Mouse (Mus musculus) spleen, adult 2 months (tissue): ENCODE measurements around the gene Arhgap28. TPM values are rescaled to one million over a fixed set of nuclear protein-coding genes. Genes with fewer than 3 reads are reported as not detected.
A peak's percentile ranks its signal among the peaks of the same experiment; 100 is the strongest.

Source experiments
- DNase-seq, 2 experiments: peaks; one replicate each; pipeline versions ENCODE4 v3.0.0 to v3.0.0-alpha.2; 2012 to 2021; ENCODE audit warnings: low spot score in 2 of 2, low read depth in 1 of 2
- H3K27ac ChIP-seq: fragments of 200-500 bp; 2 replicates; pipeline ENCODE4 v1.5.1; 2012; ENCODE audit warnings: low read length, inconsistent platforms; ENCODE audit not compliant: insufficient read depth
- H3K27me3 ChIP-seq: fragments of 200-500 bp; 2 replicates; pipeline ENCODE4 v1.6.1; 2012; ENCODE audit warnings: mild to moderate bottlenecking, moderate library complexity, low read length, inconsistent platforms; ENCODE audit not compliant: control insufficient read depth, insufficient read depth
- H3K36me3 ChIP-seq: fragments of 200-500 bp; 2 replicates; pipeline ENCODE4 v1.6.1; 2012; ENCODE audit warnings: mild to moderate bottlenecking, low read length, inconsistent platforms; ENCODE audit not compliant: control insufficient read depth, insufficient read depth
- H3K4me1 ChIP-seq: fragments of 200-500 bp; 2 replicates; pipeline ENCODE4 v1.6.1; 2011; ENCODE audit warnings: inconsistent platforms; ENCODE audit not compliant: control insufficient read depth, insufficient read depth, insufficient read length
- H3K4me3 ChIP-seq: fragments of 200-500 bp; 2 replicates; pipeline ENCODE4 v1.5.1; 2011; ENCODE audit warnings: mild to moderate bottlenecking, inconsistent platforms; ENCODE audit not compliant: insufficient read depth, insufficient read length; ENCODE audit errors: extremely low read depth
- CTCF ChIP-seq: fragments of 200-500 bp; IDR thresholded peaks from 2 replicates; pipeline ENCODE4 v1.5.1; 2011; ENCODE audit warnings: mild to moderate bottlenecking, inconsistent platforms; ENCODE audit not compliant: insufficient read depth, insufficient read length, insufficient replicate concordance; ENCODE audit errors: extremely low read depth
- POLR2A ChIP-seq: fragments of 200-500 bp; IDR thresholded peaks from 2 replicates; pipeline ENCODE4 v1.6.1; 2011; ENCODE audit warnings: low read depth, low read length, inconsistent platforms
- WGBS: fragments of 180-500 bp; shearing (Covaris S2); methylation state at CpG from one replicate; pipeline ENCODE4 v1.1.7; 2018; 5-methylcytosine and 5-hydroxymethylcytosine counted together
- polyA plus RNA-seq: library from polyadenylated mRNA; depleted of rRNA; stranded (reverse); fragments of >200 nt; gene quantifications from 2 replicates; pipeline ENCODE4 v1.2.3, GENCODE M21; 2012

Arhgap28 gene
- polyA plus RNA-seq, 1 experiment, result 1.1 TPM

DNA sequence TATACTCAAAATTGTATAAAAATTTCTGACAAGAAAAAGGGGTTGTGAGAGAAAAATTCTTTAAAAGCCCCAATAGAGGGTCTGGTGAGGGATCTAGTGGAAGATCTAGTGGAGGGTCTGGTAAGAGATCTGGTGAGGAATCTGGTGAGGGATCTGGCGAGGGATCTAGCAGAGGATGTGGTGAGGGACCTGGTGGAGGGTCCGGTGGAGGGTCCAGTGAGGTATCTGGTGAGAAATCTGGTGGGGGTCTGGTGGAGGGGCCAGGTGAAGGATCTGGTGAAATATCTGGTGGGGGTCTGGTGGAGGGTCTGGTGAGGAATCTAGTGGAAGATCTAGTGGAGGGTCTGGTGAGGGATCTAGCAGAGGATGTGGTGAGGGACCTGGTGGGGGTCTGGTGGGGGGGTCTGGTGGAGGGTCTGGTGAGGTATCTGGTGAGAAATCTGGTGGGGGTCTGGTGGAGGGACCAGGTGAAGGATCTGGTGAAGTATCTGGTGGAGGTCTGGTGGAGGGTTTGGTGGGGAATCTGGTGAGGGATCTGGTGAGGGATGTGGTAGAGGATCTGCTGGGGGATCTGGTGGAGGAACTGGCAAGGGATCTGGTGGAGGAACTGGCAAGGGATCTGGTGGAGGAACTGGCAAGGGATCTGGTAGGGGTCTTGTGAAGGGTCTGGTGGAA is 10.4 kb downstream of the Arhgap28 start:
- WGBS, result 78% methylated on average over 2 of the region's 2 CpGs
- DNase-seq, result no peak
- Histone ChIP-seq H3K27ac (no peak overlapping the region), H3K36me3 (no peaks in the 10 kb centered on the region), H3K27me3 (no peaks in the 10 kb centered on the region), H3K4me1 (no peaks in the 10 kb centered on the region), H3K4me3 (no peak overlapping the region)
- TF ChIP-seq POLR2A, result no peak
- TF ChIP-seq CTCF, result no peak

DNA sequence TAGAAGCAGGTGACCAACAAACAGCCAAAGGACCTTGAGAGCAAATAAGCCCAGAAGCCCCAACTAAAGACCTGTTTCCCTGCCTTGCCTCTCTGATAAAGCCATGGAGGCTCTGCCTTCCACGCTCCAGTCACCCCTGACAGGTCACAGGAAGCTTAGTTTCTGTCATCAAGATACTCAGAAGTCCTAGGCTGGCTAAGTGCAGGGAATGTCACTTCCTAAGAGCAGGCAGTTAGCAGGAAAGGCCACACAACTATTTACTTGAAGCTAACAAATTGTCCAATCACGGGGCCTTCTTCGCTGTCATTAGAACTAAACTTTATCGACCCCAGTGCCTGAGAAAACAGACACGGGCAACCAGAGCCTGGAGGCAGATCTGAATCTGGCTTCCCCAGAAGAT is 14.2 kb downstream of the Arhgap28 start:
- TF ChIP-seq POLR2A, result no peak
- no peak for TF ChIP-seq CTCF
- Histone ChIP-seq H3K27me3 (no peaks in the 10 kb centered on the region), H3K36me3 (no peaks in the 10 kb centered on the region), H3K4me1 (no peaks in the 10 kb centered on the region), H3K27ac (no peak overlapping the region), H3K4me3 (no peak overlapping the region)
- WGBS, result 63% methylated on average over 5 of the region's 5 CpGs
- DNase-seq, result no peak

DNA sequence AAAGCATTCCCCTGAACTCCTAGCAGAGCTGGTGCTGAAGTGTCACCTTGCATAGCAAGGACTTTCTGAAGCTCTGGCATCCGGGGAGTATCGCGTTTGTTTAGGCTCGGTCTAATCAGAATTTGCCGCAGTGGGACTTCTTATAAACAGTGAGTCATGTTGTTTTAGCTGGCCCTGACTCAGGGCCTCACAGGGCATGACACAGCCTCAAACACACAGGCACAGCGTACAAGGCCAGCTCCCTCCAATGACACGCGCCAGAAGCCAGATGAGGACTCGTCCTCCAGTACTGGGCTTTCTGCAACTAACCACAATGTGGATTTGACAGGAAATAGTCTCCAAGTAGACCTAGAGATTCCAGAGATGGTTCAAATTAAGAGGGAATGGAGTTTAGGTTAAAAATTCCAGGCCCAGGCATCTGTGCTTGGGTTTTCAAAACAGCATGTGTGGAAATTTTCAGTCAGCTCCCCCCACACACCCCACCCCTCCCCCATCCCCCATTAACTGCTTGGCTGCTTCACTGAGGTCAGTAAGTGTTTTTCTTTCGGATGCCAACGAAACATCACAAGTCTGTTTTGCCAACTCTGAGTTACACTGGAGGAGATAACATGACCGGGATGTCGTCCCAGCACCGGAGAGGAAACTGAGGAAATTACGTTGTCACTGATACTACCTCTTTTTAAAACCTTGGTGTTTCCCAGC is 14.8 kb downstream of the Arhgap28 start:
- no peak for DNase-seq

DNA sequence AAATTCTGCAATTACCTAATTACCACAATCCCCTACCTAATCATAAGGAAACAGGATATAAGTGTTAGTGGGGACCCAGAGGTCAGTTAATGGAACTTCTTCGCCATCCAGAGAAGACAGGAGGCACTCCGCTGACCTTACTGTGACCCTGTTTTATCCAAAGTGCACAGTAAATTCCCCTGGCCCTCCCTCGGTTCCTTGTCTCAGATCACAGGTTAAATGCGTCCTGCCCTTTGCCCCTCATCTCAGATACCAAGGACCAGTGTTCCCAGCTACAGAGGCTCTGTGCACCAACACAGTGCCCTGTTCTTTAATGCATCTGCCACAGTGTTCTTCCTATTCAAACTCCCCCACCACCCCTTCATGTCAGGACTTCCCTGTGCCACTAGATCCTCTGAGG is 18.4 kb downstream of the Arhgap28 start:
- Histone ChIP-seq H3K36me3 (no peaks in the 10 kb centered on the region), H3K4me3 (no peak overlapping the region), H3K27ac (no peak overlapping the region), H3K27me3 (no peaks in the 10 kb centered on the region), H3K4me1 (no peaks in the 10 kb centered on the region)
- no peak for DNase-seq
- TF ChIP-seq POLR2A, result no peak
- TF ChIP-seq CTCF, result no peak
- WGBS, result 87% methylated on average over 4 of the region's 4 CpGs

More for the DNA sequence above, 14.8 kb downstream of the Arhgap28 start:
- H3K27me3 ChIP-seq, result no peaks in the 10 kb centered on the region
- H3K4me3 ChIP-seq, result no peak overlapping the region
- 47% methylated on average over 15 of the region's 15 CpGs for WGBS
- H3K36me3 ChIP-seq, result no peaks in the 10 kb centered on the region
- H3K4me1 ChIP-seq, result no peaks in the 10 kb centered on the region
- no peak overlapping the region for H3K27ac ChIP-seq
- no peak for TF ChIP-seq POLR2A
- no peak for TF ChIP-seq CTCF

DNA sequence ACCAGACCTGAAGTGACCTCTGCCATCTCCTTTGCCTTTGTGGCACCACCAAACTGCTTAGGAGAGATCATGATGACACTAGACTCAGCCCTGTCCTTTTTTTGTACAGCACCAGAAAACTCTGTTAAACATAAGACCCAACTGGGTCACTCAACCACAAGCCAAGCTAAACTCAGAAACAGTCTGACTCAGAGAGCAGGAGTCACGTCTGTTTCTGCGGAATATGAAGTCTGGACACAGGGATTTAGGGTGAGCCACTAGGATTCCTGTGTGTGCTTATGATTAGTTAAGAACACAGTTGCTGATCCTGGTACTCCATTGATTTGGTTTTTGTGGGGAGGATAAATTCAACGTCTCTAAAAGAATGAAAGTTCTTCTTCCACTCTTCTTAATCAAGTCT is 23.3 kb downstream of the Arhgap28 start:
- H3K4me3 ChIP-seq, result no peak overlapping the region
- H3K27ac ChIP-seq, result no peak overlapping the region
- WGBS, result 90% methylated on average over 3 of the region's 3 CpGs
- TF ChIP-seq POLR2A, result no peak
- no peak for TF ChIP-seq CTCF
- H3K36me3 ChIP-seq, result no peaks in the 10 kb centered on the region
- no peak for DNase-seq
- no peaks in the 10 kb centered on the region for H3K27me3 ChIP-seq
- no peaks in the 10 kb centered on the region for H3K4me1 ChIP-seq

DNA sequence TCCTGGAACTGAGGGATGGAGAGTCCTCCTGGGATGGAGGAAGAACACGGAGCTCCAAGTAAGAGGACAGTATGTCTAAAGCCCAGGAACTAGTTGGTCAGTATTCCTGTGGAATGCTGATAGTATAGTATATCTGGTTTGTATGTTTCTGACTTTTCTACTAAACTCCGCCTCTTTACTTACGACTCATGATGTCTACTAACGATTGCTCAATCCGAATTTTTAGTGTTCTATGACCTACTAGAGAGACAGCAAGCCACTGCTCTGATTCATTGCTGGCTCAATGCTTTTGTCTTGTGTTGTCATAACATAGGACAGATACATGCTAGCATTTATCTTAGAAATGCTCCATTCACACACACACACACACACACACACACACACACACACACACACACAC is 24.7 kb downstream of the Arhgap28 start:
- Histone ChIP-seq H3K27me3 (no peaks in the 10 kb centered on the region), H3K4me1 (no peaks in the 10 kb centered on the region), H3K4me3 (no peak overlapping the region), H3K36me3 (no peaks in the 10 kb centered on the region), H3K27ac (no peak overlapping the region)
- no peak for DNase-seq
- 87% methylated on average over 5 of the region's 5 CpGs for WGBS
- TF ChIP-seq POLR2A (no peak), CTCF (no peak)

DNA sequence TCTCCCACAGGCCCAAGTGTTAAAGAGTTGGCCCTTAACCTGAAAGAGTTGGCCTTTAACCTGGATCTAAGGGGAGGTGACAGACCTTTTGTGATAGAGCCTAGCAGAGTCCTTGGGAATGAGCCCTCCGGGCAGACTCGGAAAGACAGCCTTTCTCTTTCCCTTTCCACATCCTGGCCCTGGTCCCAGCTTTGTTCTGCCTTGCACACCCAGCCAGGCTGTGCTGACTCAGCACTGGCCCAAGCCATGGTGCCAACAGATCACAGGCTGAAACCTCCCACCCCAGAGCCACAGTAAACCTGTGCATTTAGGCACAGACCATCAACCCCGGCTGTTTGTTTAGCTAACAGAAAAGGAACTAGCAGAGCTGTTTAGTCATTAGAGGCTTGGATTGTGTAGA is 25.1 kb downstream of the Arhgap28 start:
- no peak overlapping the region for H3K27ac ChIP-seq
- no peak overlapping the region for H3K4me3 ChIP-seq
- no peaks in the 10 kb centered on the region for H3K4me1 ChIP-seq
- H3K27me3 ChIP-seq, result no peaks in the 10 kb centered on the region
- no peaks in the 10 kb centered on the region for H3K36me3 ChIP-seq
- peak in 1 of 2 experiments; percentile 7 for DNase-seq
- 75% methylated on average over 3 of the region's 3 CpGs for WGBS
- TF ChIP-seq CTCF, result no peak
